Mouse (Mus musculus) kidney, adult 18-20 months (tissue): ENCODE results near the gene Srd5a1.

ENCODE experiments used
- DNase-seq: peaks from one replicate; pipeline ENCODE4 v3.0.0; 2021

Gene Srd5a1

DNA sequence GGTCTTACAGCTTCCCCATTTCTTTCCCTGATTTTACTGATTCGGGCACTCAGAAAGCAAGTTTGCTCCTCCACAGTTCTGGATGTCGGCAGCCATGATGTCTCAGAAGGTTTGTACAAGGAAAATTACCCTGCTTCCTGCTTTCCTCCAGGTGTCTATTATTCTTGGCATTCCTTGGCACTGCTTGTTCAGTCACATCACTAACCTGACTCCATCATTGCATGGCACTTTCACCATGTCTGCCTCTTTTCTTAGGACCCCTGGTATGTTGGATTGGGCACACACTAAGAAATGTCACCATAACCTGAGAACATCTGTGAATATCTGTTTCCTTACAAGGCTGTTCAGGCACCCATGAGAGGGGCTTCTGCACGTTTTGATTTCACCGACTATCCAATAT lies 75.2 kb downstream of the Srd5a1 start:
- DNase-seq = no peak

DNA sequence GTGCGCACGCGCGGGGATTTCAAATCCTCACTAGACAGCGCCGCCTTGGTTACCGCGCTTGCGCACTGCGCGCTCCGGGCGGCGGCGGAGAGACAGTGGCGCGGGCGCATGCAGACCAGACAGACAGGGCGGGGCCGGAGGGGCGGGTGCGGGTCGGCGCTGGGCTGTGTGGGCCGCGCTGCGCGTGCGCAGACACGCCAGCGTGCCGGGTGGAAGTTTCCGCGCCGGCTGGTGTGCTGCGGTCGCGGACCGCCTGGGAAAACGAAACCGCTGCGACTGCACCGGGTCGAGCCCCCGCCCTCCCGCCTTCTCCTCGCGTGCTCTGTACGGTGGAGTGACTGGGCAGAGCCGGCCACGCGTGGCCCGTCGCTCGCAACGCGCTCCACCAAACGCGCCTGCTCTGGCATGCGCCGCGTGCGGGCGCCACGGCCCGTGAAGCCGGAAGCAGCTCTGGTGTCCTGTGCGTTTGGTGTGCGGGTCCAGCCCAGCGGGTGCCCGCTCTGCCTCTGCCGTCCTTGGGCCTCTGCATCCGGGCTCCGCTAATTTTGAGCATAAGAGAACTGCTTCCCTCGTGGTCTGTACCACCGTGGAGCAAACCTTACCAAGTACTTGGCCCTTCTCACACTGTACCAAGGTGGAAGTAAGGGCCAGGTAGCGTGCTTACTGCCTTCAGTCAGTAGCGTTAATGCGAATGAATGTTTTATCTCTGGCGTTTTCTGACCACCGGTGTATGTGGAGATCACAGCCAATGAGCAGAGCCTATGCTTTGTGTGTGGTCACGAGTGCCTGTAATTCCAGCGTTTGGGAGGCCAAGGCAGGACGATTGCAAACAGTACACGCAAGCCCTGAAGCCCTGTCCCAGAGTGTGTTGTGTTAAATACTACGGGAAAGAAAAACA lies 76.3 kb downstream of the Srd5a1 start:
- peak; percentile 98 for DNase-seq

DNA sequence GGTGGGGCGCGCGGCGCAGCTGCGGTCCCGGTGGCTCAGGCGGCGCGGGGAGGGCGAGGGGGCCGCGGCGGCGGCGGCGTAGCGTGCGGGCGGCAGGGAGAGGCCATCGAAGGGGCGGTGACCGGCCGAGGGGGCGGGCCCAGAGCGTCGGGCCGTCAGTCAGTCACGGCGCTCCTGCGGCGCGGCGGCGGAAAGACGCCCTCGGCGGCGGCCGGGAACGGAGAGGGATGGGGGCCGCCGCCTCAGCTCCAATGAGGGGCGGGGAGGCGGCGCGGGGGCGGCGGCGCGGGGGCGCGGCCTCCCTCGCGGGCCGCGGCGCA lies 76.9 kb downstream of the Srd5a1 start, which contains the start of gene Tent4a:
Gene Tent4a, minus strand, starts transcription at position 284 of the 320 bp plus-strand sequence.
- DNase-seq = no peak

DNA sequence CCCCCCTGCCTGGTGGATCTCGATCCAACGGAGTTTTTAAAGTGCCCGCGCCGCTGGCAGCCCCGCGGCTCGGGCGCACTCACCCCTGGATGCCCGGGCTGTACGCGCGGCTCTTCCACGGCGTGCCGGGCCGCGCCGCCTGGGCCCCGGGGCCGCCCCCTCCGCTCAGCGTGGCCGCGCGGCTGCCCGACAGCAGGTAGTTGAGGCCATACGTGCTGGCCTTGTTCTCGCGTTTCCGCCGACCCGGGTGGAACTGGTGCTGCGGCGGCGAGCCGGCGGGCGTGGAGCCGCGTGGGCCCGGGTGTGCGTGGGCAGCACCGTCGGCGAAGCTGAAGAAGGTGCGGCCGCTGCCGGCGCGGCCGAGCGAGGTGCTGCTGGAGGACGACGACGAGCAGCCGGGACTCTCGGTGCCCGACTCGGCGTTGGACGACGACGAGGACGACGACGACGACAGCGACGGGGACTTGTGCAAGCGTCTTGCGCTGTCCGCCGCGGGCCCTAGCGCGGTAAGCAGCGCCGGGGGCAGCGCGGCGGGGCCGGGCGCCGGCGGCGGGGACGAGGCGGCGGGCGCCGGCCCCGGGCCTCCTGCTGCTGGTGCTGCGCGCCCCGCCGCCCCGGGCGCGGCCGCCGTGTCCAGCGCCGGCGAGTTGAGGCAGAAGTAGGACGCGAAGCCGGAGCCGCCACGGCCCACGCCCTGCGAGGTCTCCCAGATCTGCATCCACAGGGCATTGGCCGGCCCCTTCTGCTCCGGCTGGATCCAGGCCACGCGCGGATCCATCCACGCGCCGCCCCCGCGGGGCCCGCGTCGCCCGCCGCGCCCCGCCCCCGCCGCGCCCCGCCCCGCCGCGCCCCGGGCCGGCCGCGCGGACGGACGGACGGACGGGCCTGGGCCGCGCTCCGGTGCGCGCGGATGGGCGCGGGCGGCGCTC lies 77.6 kb downstream of the Srd5a1 start, which contains the start of gene Nsun2:
Gene Nsun2, plus strand, starts transcription at position 342 of the 929 bp plus-strand sequence.
- DNase-seq = peak; percentile 63

DNA sequence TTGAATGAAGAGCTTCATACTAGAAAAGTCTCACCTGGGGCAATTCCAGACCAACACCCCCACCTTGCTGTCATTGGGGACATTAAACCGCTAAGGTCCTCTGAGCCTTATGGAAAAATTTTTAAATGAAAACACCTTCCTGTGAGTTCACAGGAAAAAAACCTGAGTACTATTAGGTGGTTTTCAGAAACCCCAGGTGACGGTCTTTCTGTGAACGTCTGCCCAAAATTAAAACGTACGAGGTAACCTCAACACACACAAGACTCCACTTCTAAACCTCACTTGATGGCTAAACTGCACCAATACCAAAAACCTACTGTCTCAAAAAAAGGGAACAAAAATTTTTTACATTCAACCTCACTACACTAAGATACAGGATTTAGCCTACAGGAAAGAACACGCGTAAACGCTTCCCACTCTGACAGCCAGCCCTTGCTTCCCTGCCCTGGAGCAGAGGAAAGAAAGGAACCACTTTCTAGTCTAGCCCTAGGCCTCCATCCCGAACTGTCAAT lies 78.3 kb downstream of the Srd5a1 start:
- DNase-seq = no peak

DNA sequence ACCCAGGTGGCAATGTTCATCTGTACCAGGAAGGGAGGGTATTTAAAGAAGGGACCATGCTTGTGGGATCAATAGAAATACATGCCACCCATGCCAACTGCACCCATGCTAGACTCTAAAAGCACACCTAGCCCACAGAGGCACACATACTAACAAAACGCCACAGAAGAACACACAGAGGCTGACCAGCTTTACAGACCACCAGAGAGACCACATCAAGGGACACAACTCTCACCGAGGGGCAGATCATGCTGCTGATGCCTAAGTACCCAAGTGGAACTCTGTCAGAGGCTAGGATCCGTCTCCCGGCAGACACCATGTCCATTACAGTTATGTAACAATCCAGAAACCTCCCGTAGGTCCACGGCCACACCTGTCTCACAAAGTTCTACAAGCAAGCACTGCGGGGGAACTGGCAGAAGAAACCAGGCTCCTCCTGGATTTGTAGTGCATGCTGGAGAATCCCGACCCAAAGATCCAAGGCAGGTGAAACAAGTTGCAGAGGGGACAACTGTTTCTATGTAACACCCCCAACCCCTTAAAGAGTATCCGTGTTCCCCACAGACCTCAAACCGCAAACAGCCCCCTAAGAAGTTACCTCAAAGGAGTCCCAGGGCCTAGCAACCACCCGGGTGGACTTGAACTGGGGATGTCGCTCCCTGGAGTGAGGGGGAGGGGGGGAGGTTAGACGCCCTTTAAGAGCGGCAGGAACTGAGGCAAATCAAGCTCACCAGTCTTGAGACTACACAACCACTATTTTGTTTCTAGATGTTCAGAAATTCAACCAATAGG lies 78.9 kb downstream of the Srd5a1 start:
- DNase-seq = no peak

DNA sequence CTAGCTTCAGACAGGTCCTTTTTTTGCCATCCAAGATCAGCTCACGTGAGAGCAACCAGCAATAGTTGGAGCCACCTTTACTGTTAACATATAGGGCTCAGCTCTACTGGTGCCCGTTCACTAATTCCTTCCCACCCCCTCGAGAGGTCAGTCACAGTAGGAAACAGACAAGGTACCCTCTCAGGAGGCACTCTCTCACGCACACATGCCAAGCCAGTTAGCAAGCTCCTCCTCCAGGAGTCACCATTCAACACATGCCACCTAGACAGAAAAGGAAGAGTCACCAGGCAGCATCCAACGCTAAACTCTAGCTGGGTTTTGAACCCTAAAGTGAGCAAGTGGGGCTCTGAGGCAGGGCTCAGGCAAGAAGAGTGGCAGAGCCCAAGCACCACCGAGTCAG lies 79.8 kb downstream of the Srd5a1 start:
- no peak for DNase-seq

DNA sequence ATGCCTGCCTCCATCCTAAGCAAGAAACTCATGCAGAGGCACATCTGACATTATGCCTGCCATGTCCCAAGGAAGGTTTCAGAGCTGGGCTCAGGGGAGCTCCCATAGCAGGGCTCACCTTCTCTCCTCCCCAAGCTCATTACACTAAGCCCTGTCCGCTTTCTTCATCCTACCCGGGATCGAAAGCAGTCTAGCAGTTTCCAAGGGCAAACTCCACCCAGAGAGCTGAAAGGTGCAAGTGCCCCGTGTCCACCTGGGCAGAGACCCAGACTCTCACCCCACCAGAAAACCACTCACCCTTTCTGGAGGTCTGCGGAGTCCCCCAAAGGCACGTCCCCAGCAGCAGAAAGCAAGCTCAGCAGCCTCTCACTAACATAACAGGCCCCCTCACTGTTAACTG lies 80.3 kb downstream of the Srd5a1 start:
- no peak for DNase-seq

- DNase-seq = no peak
Measured at GRCm38 (mm10) chr13:69530156-69530555, 81.1 kb downstream of the Srd5a1 start.

DNA sequence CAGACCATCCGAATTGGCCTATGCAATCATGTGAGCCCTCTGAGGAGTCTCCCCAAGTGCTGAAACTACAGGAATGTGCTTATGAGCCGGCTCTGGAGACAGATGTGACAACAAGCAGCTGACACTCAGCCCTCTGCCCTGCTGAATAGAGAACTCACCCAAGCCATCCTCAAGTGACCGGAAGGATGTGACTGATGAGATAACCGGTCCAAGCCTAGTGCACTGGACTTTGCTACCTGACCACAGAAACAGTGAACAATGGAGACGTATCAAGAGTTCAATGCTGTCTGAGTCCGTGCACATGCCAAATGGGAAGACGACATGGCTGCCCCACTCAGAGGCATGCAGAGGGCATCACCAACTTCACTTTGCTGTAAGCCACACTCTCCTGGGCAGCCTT lies 82.7 kb downstream of the Srd5a1 start:
- no peak for DNase-seq

DNA sequence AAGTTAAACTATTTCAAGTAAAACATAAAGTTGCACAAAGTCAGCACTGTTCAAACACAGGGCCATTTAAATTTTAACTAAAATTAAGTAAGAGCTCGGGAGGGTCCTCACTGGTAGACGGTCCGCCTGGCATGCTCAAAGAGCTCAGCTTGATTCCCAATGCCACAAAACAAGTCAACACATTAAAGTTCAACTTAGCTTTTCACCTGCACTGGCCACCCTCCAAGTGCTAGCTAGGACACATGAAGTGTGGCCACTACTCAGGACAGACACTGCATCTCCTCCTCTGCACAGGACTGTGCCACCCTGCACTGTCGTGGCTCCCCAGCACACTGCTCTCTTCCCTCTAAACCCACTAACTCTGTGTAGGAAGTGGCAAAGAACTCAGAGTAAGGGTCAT lies 85.4 kb downstream of the Srd5a1 start:
- DNase-seq = peak; percentile 81

DNA sequence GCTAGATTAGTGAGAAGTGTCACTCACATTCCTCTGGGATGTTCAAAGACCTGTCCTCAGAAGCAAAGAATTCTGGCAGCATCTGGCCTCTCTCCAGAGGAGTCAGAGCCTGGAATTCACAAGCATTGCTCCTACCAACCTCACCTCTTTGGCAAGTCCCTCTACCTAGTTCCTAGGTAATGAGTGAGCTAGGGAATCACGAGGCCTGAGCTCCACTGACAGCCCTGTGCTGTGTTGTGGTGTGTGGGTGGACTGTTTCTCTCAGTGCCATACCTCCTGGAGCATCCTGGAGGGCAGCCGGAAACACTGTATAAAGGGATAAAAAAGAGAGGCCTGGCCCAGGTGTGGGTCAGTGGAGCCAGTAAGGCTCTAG lies 87.1 kb downstream of the Srd5a1 start:
- DNase-seq = peak; percentile 58
